Mouse (Mus musculus) liver, embryonic 15.5 days (tissue): ENCODE results near the gene Trim44. TPM values are rescaled to one million over a fixed set of nuclear protein-coding genes. Genes with fewer than 3 reads are reported as not detected.

Source experiments
- ATAC-seq: fragments of 200-750 bp; cut with Nextera tagmentation; 2 replicates; pipeline ENCODE4 v1.8.0; 2017; ENCODE audit warnings: moderate number of reproducible peaks, mild to moderate bottlenecking, moderate library complexity; ENCODE audit not compliant: insufficient read depth
- H3K27ac ChIP-seq: fragments of 300-500 bp; sonication (generic); replicated peaks from 2 replicates; pipeline ENCODE4 v1.5.1; 2015; ENCODE audit warnings: mild to moderate bottlenecking, inconsistent platforms
- H3K27me3 ChIP-seq: fragments of 300-500 bp; sonication (generic); 2 replicates; pipeline ENCODE4 v1.6.1; 2015; ENCODE audit warnings: mild to moderate bottlenecking, inconsistent platforms
- H3K36me3 ChIP-seq: fragments of 300-500 bp; sonication (generic); replicated peaks from 2 replicates; pipeline ENCODE4 v1.6.1; 2015; ENCODE audit warnings: moderate library complexity, mild to moderate bottlenecking, inconsistent platforms
- H3K4me1 ChIP-seq: fragments of 300-500 bp; sonication (generic); replicated peaks from 2 replicates; pipeline ENCODE4 v1.6.1; 2015; ENCODE audit warnings: inconsistent platforms
- H3K4me2 ChIP-seq: fragments of 300-500 bp; sonication (generic); 2 replicates; pipeline ENCODE4 v1.6.1; 2015; ENCODE audit warnings: moderate library complexity, mild to moderate bottlenecking, inconsistent platforms
- H3K4me3 ChIP-seq: fragments of 300-500 bp; sonication (generic); replicated peaks from 2 replicates; pipeline ENCODE4 v1.5.1; 2015; ENCODE audit warnings: mild to moderate bottlenecking, inconsistent platforms
- H3K9ac ChIP-seq: fragments of 300-500 bp; sonication (generic); 2 replicates; pipeline ENCODE4 v1.6.1; 2015; ENCODE audit warnings: moderate library complexity, mild to moderate bottlenecking, inconsistent platforms
- H3K9me3 ChIP-seq: fragments of 300-500 bp; sonication (generic); replicated peaks from 2 replicates; pipeline ENCODE4 v1.6.1; 2016; ENCODE audit warnings: inconsistent platforms
- WGBS: fragments of 180-500 bp; shearing (Covaris S2); methylation state at CpG from one replicate; pipeline ENCODE4 v1.1.7; 2015; ENCODE audit warnings: mixed read lengths; ENCODE audit not compliant: insufficient replicate concordance; 5-methylcytosine and 5-hydroxymethylcytosine counted together
- polyA plus RNA-seq: library from polyadenylated mRNA; unstranded; fragments of >200 nt; fragmentation: Nextera tagmentation; extraction: Ambion mirVana; gene quantifications from 2 replicates; pipeline ENCODE4 v1.2.1, GENCODE M21; 2015

Gene Trim44
- polyA plus RNA-seq, 1 experiment from 2014 or later: 6.2 TPM

- no peak for ATAC-seq
- H3K4me3 ChIP-seq: no peak overlapping the region
- WGBS: 83% methylated on average over 2 of the region's 2 CpGs
- H3K4me1 ChIP-seq: no peaks in the 10 kb centered on the region
- no peak overlapping the region for H3K9ac ChIP-seq
- H3K9me3 ChIP-seq: no peaks in the 10 kb centered on the region
- no peak overlapping the region for H3K27ac ChIP-seq
- no peaks in the 10 kb centered on the region for H3K27me3 ChIP-seq
- H3K4me2 ChIP-seq: no peak overlapping the region
- H3K36me3 ChIP-seq: no peaks in the 10 kb centered on the region
These were observed 93.6 kb downstream of the Trim44 start for GRCm38 (mm10) chr2:102314068-102314467.

GRCm38 (mm10) chr2:102312903-102313302 lies 94.7 kb downstream of the Trim44 start:
- no peaks in the 10 kb centered on the region for H3K4me1 ChIP-seq
- H3K27ac ChIP-seq: no peak overlapping the region
- H3K4me2 ChIP-seq: no peak overlapping the region
- no peaks in the 10 kb centered on the region for H3K9me3 ChIP-seq
- H3K9ac ChIP-seq: no peak overlapping the region
- whole genome bisulfite sequencing: 86% methylated on average over 1 of the region's 1 CpGs
- H3K4me3 ChIP-seq: no peak overlapping the region
- ATAC-seq: no peak
- H3K36me3 ChIP-seq: no peaks in the 10 kb centered on the region
- no peaks in the 10 kb centered on the region for H3K27me3 ChIP-seq

- Histone ChIP-seq H3K36me3 (peaks cover 8% of the 10 kb centered on the region; the same call in 1 of the 2 replicates), H3K4me3 (no peak overlapping the region), H3K27me3 (no peaks in the 10 kb centered on the region), H3K4me1 (no peaks in the 10 kb centered on the region), H3K27ac (no peak overlapping the region), H3K9me3 (no peaks in the 10 kb centered on the region), H3K4me2 (no peak overlapping the region), H3K9ac (no peak overlapping the region)
- WGBS: 70% methylated on average over 2 of the region's 2 CpGs
- no peak for ATAC-seq
These were observed 104.4 kb downstream of the Trim44 start for GRCm38 (mm10) chr2:102303274-102303673.

- ATAC-seq: no peak
- no peak overlapping the region for H3K9ac ChIP-seq
- peaks cover 8% of the 10 kb centered on the region; the same call in 1 of the 2 replicates for H3K36me3 ChIP-seq
- H3K4me2 ChIP-seq: no peak overlapping the region
- H3K4me1 ChIP-seq: no peaks in the 10 kb centered on the region
- no peaks in the 10 kb centered on the region for H3K27me3 ChIP-seq
- WGBS: 80% methylated on average over 1 of the region's 1 CpGs
- H3K9me3 ChIP-seq: no peaks in the 10 kb centered on the region
- H3K27ac ChIP-seq: no peak overlapping the region
- no peak overlapping the region for H3K4me3 ChIP-seq
These were observed 105.1 kb downstream of the Trim44 start for GRCm38 (mm10) chr2:102302532-102302931.

- Histone ChIP-seq H3K27me3 (no peaks in the 10 kb centered on the region), H3K4me2 (no peak overlapping the region), H3K9me3 (no peaks in the 10 kb centered on the region), H3K9ac (no peak overlapping the region), H3K4me1 (no peaks in the 10 kb centered on the region), H3K27ac (no peak overlapping the region), H3K4me3 (no peak overlapping the region), H3K36me3 (no peaks in the 10 kb centered on the region)
- no peak for ATAC-seq
- WGBS: 20% methylated on average over 6 of the region's 6 CpGs
These were observed 112.8 kb downstream of the Trim44 start for GRCm38 (mm10) chr2:102294827-102295270.

GRCm38 (mm10) chr2:102293181-102293580 lies 114.4 kb downstream of the Trim44 start:
- H3K9me3 ChIP-seq: no peaks in the 10 kb centered on the region
- no peak overlapping the region for H3K9ac ChIP-seq
- no peak overlapping the region for H3K27ac ChIP-seq
- H3K4me1 ChIP-seq: no peaks in the 10 kb centered on the region
- H3K4me2 ChIP-seq: no peak overlapping the region
- 32% methylated on average over 1 of the region's 1 CpGs for WGBS
- H3K27me3 ChIP-seq: no peaks in the 10 kb centered on the region
- no peak for ATAC-seq
- no peak overlapping the region for H3K4me3 ChIP-seq
- H3K36me3 ChIP-seq: no peaks in the 10 kb centered on the region

GRCm38 (mm10) chr2:102292051-102292450 lies 115.6 kb downstream of the Trim44 start:
- Histone ChIP-seq H3K9ac (no peak overlapping the region), H3K36me3 (no peaks in the 10 kb centered on the region), H3K27ac (no peak overlapping the region), H3K4me1 (no peaks in the 10 kb centered on the region), H3K9me3 (no peaks in the 10 kb centered on the region), H3K4me2 (no peak overlapping the region), H3K27me3 (no peaks in the 10 kb centered on the region), H3K4me3 (no peak overlapping the region)
- WGBS: 59% methylated on average over 1 of the region's 1 CpGs
- no peak for ATAC-seq

- Histone ChIP-seq H3K4me1 (no peaks in the 10 kb centered on the region), H3K9me3 (no peaks in the 10 kb centered on the region), H3K4me2 (no peak overlapping the region), H3K27ac (no peak overlapping the region), H3K9ac (no peak overlapping the region), H3K36me3 (no peaks in the 10 kb centered on the region), H3K4me3 (no peak overlapping the region), H3K27me3 (no peaks in the 10 kb centered on the region)
- WGBS: 39% methylated on average over 2 of the region's 2 CpGs
- ATAC-seq: no peak
These were observed 116.1 kb downstream of the Trim44 start for GRCm38 (mm10) chr2:102291533-102291932.

- no peak overlapping the region for H3K9ac ChIP-seq
- no peak overlapping the region for H3K4me3 ChIP-seq
- H3K4me1 ChIP-seq: no peaks in the 10 kb centered on the region
- no peak overlapping the region for H3K4me2 ChIP-seq
- WGBS: 34% methylated on average over 5 of the region's 5 CpGs
- no peak for ATAC-seq
- no peaks in the 10 kb centered on the region for H3K36me3 ChIP-seq
- H3K27me3 ChIP-seq: no peaks in the 10 kb centered on the region
- no peak overlapping the region for H3K27ac ChIP-seq
- H3K9me3 ChIP-seq: no peaks in the 10 kb centered on the region
These were observed 117.6 kb downstream of the Trim44 start for GRCm38 (mm10) chr2:102290041-102290440.

GRCm38 (mm10) chr2:102288676-102289075 lies 119.0 kb downstream of the Trim44 start:
- H3K4me3 ChIP-seq: no peak overlapping the region
- no peak for ATAC-seq
- 56% methylated on average over 5 of the region's 5 CpGs for WGBS
- H3K9me3 ChIP-seq: no peaks in the 10 kb centered on the region
- H3K4me2 ChIP-seq: no peak overlapping the region
- H3K27ac ChIP-seq: no peak overlapping the region
- no peaks in the 10 kb centered on the region for H3K36me3 ChIP-seq
- H3K27me3 ChIP-seq: no peaks in the 10 kb centered on the region
- no peak overlapping the region for H3K9ac ChIP-seq
- H3K4me1 ChIP-seq: no peaks in the 10 kb centered on the region

GRCm38 (mm10) chr2:102287369-102287768 lies 120.3 kb downstream of the Trim44 start:
- H3K9me3 ChIP-seq: no peaks in the 10 kb centered on the region
- H3K4me3 ChIP-seq: no peak overlapping the region
- H3K4me1 ChIP-seq: no peaks in the 10 kb centered on the region
- ATAC-seq: no peak
- no peak overlapping the region for H3K9ac ChIP-seq
- H3K27me3 ChIP-seq: no peaks in the 10 kb centered on the region
- no peak overlapping the region for H3K27ac ChIP-seq
- 76% methylated on average over 3 of the region's 3 CpGs for WGBS
- H3K36me3 ChIP-seq: no peaks in the 10 kb centered on the region
- no peak overlapping the region for H3K4me2 ChIP-seq

GRCm38 (mm10) chr2:102282081-102282480 lies 125.5 kb downstream of the Trim44 start:
- WGBS: 55% methylated on average over 7 of the region's 7 CpGs
- H3K4me2 ChIP-seq: no peak overlapping the region
- no peak for ATAC-seq
- H3K36me3 ChIP-seq: no peaks in the 10 kb centered on the region
- H3K9me3 ChIP-seq: no peaks in the 10 kb centered on the region
- no peaks in the 10 kb centered on the region for H3K27me3 ChIP-seq
- no peak overlapping the region for H3K9ac ChIP-seq
- no peak overlapping the region for H3K27ac ChIP-seq
- no peaks in the 10 kb centered on the region for H3K4me1 ChIP-seq
- no peak overlapping the region for H3K4me3 ChIP-seq
